Mouse (Mus musculus) right cerebral cortex, postnatal 36 days (tissue): ENCODE data around the gene Rprd2.
A peak's percentile ranks its signal among the peaks of the same experiment; 100 is the strongest.
"Not testable (repeated sequence)": the region's sequence is repeated elsewhere in the genome, so short reads cannot be mapped to it uniquely, and the experiment has no call there.

ENCODE experiments used
- DNase-seq, 2 experiments: peaks; one replicate each; pipeline ENCODE4 v3.0.0; 2022; ENCODE audit warnings: low spot score in 2 of 2, mixed read lengths in 1 of 2

Gene Rprd2

DNA sequence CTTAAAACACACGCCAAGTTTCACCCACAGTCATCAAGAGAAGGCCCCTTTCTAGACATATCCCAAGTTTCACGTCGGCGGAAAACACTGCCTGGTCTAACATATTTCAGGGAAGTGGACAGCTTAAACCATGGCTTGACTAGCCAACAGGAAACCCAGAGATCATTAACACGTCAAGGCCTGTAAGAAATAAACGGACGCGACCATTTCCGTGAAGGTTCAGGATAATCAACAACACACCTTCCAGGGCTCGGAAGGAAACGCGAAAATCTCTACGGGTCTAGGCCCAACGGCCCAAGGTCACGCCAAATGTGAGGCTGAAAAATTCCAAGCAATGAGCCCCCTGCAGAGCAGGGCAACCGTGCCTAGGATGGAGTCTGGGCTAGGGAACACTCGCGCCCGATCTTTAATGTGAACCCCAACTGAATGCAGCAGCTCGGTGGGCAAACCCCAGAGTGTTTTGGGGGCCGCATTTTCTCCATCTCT is 594 bp downstream of the Rprd2 start:
- DNase-seq, result peak in 1 of 2 experiments; percentile 19

DNA sequence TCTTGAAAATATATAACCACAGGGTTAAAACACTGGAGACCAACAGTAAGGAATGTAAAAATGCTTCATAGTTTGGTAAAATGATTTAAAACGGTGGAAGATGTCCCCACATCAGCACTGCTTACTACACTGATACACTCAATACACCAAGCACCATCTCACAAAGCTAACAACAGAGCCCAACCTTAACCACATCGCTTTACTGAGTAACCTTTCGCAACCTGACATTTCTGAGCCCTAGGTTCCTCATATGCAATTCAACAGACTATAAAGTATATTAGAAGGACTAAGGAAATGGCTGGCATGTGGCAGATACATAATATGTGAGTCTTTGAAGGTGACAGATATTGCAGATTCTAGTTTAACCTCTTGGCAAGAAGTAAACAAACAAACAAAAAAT is 2.0 kb downstream of the Rprd2 start:
- DNase-seq, result no peak

DNA sequence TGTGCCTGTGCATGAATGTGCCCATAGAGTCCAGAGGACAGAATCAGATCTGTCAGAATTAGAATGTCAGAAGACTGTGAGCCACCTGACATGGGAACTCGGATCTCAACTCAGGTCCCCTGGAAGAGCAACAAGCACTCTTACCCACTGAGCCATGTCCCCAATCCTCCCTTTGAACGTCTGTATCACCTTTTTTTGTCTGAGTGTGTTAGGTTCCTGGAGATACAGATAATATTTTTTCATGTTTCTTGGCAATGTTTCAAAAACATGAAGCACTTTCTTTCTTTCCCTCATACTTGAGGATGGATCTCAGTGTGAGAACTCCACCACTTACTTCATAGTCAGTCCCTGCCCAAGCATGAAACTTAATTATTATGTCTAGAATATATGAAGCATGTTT is 10.3 kb downstream of the Rprd2 start:
- no peak for DNase-seq

DNA sequence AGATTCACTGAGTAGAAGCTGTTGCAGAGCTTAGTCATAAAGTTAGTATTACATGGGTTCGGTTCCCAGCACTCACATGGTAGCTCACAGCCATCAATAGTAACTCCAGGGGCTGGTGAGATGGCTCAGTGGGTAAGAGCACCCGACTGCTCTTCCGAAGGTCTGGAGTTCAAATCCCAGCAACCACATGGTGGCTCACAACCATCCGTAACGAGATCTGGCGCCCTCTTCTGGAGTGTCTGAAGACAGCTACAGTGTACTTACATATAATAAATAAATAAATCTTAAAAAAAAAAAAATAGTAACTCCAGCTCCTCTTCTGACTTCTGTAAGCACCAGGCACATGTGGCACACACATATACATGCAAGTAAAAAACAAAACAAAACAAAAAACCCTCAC is 11.0 kb downstream of the Rprd2 start:
- not testable (repeated sequence) for DNase-seq

DNA sequence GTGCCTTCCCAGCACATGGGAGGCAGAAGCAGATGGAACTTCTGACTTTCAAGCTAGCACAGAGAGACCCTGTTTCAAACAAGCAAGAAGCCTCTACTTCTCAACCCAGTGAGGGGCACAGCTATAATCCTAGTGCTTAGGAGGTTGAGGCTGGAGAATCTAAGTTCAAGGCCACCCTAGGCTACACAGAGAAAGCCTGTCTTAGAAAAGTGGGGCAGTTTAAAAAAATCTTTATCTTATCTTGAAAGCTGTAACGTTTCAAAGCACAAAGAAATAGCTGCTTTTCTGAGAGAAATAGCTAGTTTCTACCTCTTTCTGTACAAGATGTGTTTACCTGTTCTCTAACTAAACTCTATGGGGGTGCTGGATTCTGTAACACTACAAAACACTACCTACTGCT is 12.0 kb downstream of the Rprd2 start:
- no peak for DNase-seq

DNA sequence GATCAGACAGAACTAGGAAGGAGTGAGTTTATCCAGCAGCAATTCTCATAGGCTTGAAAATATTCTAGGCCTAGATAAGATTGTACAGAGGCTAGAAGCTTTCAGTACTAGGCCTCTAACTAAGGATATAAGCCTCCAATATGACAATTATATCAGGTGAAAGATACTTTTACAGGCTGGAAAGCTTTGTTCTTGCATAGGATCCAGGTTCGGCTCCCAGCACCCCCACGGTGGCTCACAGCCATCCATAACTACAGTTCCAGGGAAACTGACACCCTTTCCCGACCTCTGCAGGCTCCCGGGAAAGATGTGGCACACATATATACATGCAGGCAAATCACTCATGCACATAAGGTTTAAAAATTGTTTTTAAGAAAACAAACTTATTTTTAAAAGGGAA is 14.8 kb downstream of the Rprd2 start:
- DNase-seq, result no peak

DNA sequence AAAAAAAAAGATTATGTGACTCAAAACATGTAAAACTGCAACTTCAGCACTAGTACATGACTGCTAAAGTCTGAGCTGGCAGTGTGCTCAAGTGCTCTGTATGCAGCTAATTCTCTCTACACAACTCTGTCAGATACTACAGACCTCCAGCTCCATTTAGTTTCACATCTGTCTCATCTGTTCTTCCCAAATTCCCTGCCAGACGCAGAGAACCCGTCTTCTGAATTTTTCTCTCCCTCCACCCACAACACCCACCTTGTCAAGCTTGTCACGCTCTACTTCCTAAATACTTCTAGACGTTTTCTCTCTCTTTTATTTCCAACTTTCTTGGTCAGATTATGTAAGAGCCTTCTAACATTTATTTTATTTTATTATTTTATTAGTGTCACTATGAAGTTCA is 19.9 kb downstream of the Rprd2 start:
- DNase-seq, result no peak

DNA sequence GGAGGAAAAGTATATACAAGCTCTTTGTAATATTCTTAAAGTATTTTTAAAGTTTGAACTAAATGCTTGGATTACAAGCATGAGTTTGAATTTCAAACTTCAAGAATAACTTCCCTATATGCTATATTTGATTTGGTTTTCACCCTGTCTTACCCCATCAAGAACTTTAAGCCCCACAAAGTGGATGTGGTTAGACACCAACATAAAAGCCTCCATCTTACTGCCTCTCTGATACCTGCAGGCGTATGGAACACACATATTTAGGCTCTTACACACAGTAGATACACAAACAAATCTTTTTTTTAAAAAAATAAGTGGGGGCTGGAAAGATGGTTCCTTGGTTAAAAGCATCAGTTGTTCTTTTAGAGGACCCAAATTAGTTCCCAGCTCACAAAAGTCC is 24.4 kb downstream of the Rprd2 start:
- no peak for DNase-seq

DNA sequence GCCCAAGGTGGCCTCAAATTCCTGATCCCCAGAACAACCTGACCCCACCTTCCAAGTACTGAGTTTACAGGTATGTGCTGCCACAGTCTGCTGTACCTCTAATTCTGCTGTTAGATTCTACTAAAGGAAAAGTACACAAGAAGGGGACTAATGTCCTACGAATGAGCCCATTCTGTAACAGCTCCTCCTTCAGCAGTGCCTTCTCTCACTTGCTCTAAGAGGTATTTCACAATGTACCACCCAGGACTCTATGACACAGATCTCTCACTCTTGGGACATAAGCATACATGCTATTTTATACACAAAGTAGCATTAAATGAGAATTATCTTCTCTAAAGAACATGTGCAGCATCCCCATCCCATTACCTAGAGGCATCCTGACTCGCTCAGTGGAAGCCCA is 25.0 kb downstream of the Rprd2 start:
- no peak for DNase-seq

DNA sequence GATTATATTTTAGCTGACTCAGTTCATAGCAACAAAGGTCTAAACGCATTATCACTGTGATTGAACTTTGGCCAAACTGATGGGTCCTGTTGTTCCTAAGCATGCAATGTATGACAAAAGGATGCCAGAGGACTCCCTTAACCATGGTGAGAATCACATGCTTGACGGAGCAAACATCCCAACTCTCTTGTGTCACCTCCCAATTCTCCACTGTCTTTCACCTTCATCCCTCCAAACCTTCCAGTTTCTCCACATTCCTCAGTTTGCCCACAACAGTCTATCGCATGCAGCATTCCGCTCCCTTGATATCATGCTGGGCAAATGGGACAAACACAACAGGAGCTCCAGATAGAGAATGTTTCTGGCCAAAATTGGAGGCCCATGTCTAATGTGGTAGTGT is 33.2 kb downstream of the Rprd2 start:
- no peak for DNase-seq

DNA sequence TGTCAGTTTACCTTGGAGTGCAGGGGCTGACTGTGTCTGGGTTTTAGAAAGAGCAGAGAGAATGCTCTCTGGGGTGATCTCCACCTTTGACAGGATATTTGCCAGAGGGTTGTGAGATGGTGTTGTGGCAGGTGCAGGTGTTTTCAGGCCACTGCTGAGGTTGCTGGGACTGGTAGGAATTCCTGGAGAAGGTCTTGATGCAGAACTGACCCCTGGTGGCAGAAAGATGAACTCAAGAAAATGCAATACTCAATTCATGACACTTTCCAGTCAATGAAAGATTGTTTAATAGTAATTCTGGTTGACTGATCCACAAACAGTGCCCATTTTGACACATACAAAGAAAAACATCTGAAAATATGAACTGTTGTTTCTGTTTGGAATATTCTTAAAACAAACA is 46.7 kb downstream of the Rprd2 start:
- no peak for DNase-seq

DNA sequence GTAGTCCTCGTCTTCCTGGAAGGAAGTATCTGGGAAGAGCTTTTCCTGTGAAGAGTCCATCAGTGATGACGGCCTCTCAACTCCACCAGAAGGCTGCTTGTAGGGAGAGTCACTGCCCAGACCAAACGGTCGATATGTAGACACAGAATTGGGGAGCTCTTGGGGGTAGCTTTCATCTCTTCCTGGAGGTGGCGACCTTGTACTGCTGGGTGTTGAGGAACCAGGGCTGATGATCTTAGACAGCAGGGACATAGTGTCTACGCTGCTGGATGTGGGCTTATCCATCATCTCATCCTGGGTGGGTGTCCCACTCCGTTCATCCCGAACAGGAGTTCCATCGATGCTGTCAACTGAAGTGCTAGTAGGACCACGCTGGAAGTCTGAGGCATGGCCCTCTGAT is 53.1 kb downstream of the Rprd2 start:
- no peak for DNase-seq

DNA sequence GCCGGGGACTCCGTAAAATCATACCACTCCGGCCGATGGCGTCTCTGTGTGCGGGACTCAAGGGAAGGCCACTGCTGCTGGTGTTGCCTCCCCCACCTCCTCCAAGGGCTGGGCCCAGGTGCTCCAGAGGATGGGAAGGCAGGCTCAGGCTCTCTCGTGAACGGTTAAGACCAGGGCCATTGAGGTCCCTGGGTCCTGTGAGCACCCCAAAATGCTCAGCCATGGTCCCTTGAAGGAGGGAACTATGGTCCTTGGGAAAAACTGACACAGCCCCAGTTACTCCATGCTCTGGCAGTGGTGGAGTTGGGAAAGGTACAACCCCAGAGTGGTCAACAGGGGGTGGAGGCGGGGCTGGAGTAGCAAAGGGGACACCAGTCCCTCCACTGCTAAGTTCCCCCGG is 54.9 kb downstream of the Rprd2 start:
- DNase-seq, result no peak

DNA sequence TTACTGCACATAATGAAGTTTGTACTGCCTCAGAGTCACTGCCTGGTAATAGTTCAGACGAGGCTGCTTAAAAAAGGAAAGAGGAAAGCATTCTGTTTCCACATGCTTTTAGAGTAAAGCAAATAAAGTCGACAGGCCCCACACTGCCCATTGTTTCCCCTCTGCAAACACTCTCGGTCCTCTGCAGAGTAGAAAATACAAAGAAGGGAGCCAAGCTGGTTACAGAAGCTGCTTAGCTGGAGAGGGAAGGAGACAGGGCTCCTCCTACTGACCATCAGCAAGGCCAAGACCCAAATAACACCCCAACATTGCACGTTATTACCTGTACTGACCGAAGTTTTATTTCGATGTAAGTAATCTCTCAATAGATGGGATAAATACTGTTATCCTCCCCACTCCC is 55.7 kb downstream of the Rprd2 start:
- no peak for DNase-seq

DNA sequence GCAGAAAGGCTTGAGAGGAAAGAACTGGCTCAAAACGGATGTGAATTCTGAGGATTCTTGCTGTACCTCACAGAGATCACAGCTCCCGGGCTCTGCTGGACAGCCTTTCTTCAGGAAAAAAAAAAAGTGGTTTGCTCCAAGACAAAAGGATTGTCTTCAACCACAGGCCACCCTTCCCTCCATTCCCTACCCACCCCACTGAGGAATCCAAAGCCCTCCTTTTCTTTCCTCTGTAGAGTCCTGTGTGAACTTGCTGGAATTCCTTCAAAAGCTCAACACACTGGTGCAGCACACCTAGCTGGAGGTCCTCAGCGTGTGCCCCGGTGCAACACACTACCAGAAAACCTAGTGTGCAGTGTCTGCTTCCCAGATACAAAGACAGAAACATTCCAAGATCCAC is 56.9 kb downstream of the Rprd2 start:
- DNase-seq, result no peak

DNA sequence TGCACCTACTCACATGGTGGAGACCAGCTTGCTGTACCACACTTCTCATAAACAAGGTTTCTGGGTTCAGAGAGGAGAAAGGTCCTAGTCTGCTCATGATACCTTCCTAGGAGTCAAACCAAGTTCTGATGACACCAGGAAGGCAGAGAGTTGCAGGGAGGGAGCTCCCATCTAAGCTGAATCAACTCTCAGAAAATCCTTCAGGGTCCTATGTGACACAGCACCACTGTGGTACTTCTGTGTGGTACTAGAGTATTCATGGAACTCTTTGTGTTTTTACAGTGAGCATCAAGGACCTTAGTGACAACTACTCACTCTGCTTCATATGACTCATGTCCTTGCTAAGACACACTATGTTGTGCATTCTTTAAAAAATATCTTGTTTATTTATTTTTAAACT is 58.0 kb downstream of the Rprd2 start:
- DNase-seq, result no peak

DNA sequence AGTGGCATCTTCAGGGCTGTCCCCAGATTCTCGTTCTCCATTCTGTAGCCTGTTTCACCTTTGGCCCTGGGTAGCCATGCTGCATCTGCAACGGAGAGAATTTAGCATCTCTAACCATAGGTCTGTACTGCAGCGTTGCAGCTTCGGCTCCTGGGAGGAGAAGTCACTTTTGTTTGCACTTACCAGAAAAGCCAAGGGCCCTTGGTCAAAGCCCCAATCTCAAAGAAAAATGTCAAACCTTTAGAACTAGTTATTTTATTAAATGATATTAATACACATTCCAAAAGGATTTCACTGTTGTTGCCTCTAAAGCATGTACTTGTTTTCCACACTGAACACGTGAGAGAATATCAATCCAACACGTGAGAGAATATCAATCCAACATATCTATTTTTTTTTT is 58.6 kb downstream of the Rprd2 start, which contains the start of gene Tars2:
Tars2 (minus strand) TSS at position 101 of the 400 bp plus-strand sequence.
- no peak for DNase-seq

DNA sequence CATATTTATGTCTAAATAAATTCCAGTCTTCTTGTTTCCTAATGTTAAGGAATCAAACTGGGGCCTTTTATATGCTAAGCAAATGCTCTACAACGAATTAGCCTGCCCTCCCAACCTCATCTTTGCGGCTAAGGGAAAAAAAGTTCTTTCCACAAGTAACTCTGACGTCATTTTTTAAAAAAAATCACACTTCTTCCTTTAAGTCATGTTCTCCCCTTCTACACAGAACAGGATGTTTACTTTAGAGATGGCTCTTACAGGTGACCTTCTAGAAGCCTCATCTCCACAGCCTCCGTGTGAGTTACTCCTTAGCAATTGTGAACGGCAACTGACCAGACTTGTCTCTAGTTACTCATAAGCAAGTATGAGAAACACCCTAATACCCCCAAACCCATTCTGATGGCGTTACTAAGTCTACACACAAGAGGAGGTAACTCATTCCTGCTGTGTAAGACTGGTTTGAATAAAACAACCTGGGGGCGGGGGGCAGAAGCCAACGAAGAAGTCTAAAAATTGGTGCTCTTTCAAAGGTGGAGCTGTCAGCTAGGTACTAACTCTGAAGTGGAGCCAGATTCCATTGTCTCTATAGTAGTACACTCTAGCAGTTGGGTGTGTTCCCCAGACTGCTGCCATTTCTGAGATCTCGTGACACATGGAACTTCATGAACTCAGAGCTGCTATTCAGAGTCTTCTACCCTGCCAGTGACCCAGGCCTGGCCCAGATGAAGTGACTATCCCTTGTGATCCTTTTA is 60.0 kb downstream of the Rprd2 start:
- no peak for DNase-seq

DNA sequence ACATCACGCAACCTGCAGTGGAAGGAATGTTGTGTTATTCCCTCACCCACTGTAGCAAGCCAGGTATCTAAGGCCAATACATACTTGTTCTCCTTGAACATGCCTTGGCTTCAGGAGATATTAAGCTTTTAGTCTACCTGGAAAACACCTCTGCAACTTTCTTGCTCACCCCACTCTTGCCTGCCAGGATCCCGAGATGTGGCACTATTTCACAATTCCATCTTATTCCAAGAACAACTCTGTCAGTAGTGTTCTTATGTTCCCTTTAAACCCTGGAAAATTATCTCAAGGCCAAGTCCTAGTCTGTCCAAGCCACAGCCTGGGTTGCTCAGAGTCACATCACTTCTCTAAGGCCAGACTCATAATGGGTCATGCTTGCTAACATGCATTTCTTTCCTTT is 61.9 kb downstream of the Rprd2 start:
- no peak for DNase-seq

DNA sequence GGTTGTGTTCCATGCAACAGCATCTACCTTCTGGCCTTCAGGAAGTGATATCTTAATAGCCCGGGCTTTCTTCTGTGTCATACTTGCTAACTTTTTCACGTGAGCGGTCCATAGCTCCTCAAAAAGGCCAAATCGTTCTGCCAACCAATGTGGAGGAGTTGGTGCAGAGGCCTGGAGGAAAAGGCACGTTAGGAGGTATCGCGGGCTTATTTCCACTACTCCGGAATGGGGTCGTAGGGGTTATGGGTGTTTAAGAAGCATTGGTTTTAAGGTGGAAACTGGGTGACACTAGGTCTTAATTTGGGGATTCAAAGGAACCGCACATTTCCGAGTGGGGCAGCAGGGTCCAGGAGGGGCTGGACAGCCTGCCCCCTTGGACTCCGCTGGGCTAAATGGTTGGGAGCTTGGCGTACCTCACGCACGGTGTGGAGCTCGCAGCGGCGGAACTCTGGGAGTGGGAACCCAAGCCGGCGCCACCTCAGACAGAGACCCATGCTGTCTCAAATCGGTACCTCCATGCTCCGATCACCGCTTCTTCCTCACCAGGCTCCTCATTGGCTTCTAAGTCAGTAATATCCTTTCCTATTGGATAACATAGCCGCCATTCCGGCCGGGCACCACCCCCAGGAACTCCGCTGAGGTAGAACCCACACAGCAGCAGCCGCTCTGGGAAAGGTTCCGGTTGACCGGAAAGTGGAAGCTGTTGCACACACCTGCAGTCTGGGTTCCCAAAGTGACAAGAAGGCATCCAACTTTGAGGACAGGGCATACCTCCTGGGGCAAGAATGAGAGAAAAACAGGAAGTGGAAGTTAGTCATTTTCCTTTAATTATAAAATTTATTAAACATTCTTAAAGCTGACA is 64.1 kb downstream of the Rprd2 start:
- DNase-seq, result peak; percentile 91 to 95

DNA sequence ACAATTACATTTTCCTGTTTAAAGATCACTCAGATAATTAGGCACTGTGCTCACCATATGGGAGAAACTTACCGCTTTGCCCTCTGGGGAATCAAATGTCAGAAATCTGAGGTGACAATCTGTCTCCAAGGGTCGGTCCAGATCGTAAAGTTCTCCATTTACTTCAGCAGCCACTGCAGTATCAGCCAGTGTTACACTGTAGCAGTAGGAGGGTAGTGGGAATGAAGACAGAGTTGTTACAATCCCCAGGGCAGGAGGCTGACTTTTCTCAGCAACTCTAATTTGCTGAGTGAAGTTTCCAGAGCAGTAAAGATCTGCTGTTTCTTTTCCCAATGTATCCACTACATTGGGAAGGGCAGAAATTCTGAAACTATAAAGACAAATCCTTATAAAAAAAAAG is 65.7 kb downstream of the Rprd2 start:
- DNase-seq, result no peak

DNA sequence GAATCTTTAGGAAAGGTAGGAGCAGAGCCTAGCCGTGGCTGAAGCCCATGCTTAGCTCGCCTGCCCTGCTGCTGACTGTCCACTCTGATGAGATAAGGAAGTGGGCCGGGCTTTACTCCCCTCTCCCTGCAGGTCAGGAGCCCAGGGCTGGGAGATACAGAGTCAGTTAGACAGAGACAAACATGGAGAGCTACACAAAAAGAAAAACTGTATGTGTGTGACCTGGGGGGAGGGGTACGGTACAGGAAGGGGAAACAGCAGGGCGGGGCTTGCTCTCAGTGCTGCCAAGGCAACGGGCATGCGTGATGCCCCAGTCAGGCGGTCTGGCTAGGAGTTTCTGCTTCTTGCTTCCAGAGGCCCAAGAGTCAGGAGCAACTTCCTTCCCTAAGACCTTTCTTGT is 78.3 kb downstream of the Rprd2 start:
- DNase-seq, result no peak
